Mouse (Mus musculus): ENCODE measurements around the gene Adgre5. TPM values are rescaled to one million over a fixed set of nuclear protein-coding genes. Genes with fewer than 3 reads are reported as not detected.

The Adgre5 gene
- polyA plus RNA-seq, 2 experiments, result 50.4 to 70.1 TPM

- H3K9ac ChIP-seq (ENCODE audit: low read depth, low read length, severe bottlenecking), result no peak overlapping the region
- H3K4me2 ChIP-seq (replicated peaks; ENCODE audit: low read depth, low read length, severe bottlenecking), result no peak overlapping the region
- no peak overlapping the region for H3K4me3 ChIP-seq (replicated peaks; ENCODE audit: low read length)
- no peak for DNase-seq (ENCODE audit: low spot score)
- no peaks in the 10 kb centered on the region for H3K27me3 ChIP-seq (ENCODE audit: control insufficient read depth, insufficient read depth, low read length)
- H3K27ac ChIP-seq (replicated peaks; ENCODE audit: low read depth, low read length), result no peak overlapping the region
- 76% methylated on average over 2 of the region's 2 CpGs for WGBS
- H3K9me3 ChIP-seq (ENCODE audit: control insufficient read depth, low read length), result no peaks in the 10 kb centered on the region
- H3K36me3 ChIP-seq (ENCODE audit: control insufficient read depth, insufficient read depth, low read length), result no peaks in the 10 kb centered on the region
- no peaks in the 10 kb centered on the region for H3K4me1 ChIP-seq (ENCODE audit: control insufficient read depth, insufficient read depth, low read length)
- no peak for ATAC-seq (ENCODE audit: low FRiP score, low read depth)
- TF ChIP-seq POLR2A (IDR thresholded peaks at IDR 0.05; ENCODE audit: borderline replicate concordance, extremely low read depth, insufficient read depth, insufficient read length), result no peak
Measured at GRCm38 (mm10) chr8:83764717-83765116, 23.6 kb upstream of the Adgre5 start.

GRCm38 (mm10) chr8:83764116-83764515, 23.0 kb upstream of the Adgre5 start:
- H3K4me2 ChIP-seq (replicated peaks; ENCODE audit: low read depth, low read length, severe bottlenecking), result no peak overlapping the region
- 92% methylated on average over 8 of the region's 8 CpGs for WGBS
- H3K4me3 ChIP-seq (replicated peaks; ENCODE audit: low read length), result no peak overlapping the region
- DNase-seq (ENCODE audit: low spot score) (no peak), ATAC-seq (ENCODE audit: low FRiP score, low read depth) (no peak)
- no peaks in the 10 kb centered on the region for H3K27me3 ChIP-seq (ENCODE audit: control insufficient read depth, insufficient read depth, low read length)
- H3K9me3 ChIP-seq (ENCODE audit: control insufficient read depth, low read length), result no peaks in the 10 kb centered on the region
- no peak overlapping the region for H3K9ac ChIP-seq (ENCODE audit: low read depth, low read length, severe bottlenecking)
- no peak overlapping the region for H3K27ac ChIP-seq (replicated peaks; ENCODE audit: low read depth, low read length)
- H3K4me1 ChIP-seq (ENCODE audit: control insufficient read depth, insufficient read depth, low read length), result no peaks in the 10 kb centered on the region
- H3K36me3 ChIP-seq (ENCODE audit: control insufficient read depth, insufficient read depth, low read length), result no peaks in the 10 kb centered on the region
- no peak for TF ChIP-seq POLR2A (IDR thresholded peaks at IDR 0.05; ENCODE audit: borderline replicate concordance, extremely low read depth, insufficient read depth, insufficient read length)

- WGBS, result 59% methylated on average over 2 of the region's 2 CpGs
- ATAC-seq (ENCODE audit: low FRiP score, low read depth) (no peak), DNase-seq (ENCODE audit: low spot score) (no peak)
- Histone ChIP-seq H3K4me1 (ENCODE audit: control insufficient read depth, insufficient read depth, low read length) (no peaks in the 10 kb centered on the region), H3K4me3 (replicated peaks; ENCODE audit: low read length) (no peak overlapping the region), H3K36me3 (ENCODE audit: control insufficient read depth, insufficient read depth, low read length) (no peaks in the 10 kb centered on the region), H3K9ac (ENCODE audit: low read depth, low read length, severe bottlenecking) (no peak overlapping the region), H3K9me3 (ENCODE audit: control insufficient read depth, low read length) (no peaks in the 10 kb centered on the region), H3K27ac (replicated peaks; ENCODE audit: low read depth, low read length) (no peak overlapping the region), H3K27me3 (ENCODE audit: control insufficient read depth, insufficient read depth, low read length) (no peaks in the 10 kb centered on the region), H3K4me2 (replicated peaks; ENCODE audit: low read depth, low read length, severe bottlenecking) (no peak overlapping the region)
- TF ChIP-seq POLR2A (IDR thresholded peaks at IDR 0.05; ENCODE audit: borderline replicate concordance, extremely low read depth, insufficient read depth, insufficient read length), result no peak
Measured at GRCm38 (mm10) chr8:83759231-83759759, 18.2 kb upstream of the Adgre5 start.

GRCm38 (mm10) chr8:83758298-83758697, 17.2 kb upstream of the Adgre5 start:
- Histone ChIP-seq H3K9me3 (ENCODE audit: control insufficient read depth, low read length) (no peaks in the 10 kb centered on the region), H3K27me3 (ENCODE audit: control insufficient read depth, insufficient read depth, low read length) (no peaks in the 10 kb centered on the region), H3K4me2 (replicated peaks; ENCODE audit: low read depth, low read length, severe bottlenecking) (no peak overlapping the region), H3K36me3 (ENCODE audit: control insufficient read depth, insufficient read depth, low read length) (no peaks in the 10 kb centered on the region), H3K4me1 (ENCODE audit: control insufficient read depth, insufficient read depth, low read length) (no peaks in the 10 kb centered on the region), H3K9ac (ENCODE audit: low read depth, low read length, severe bottlenecking) (no peak overlapping the region), H3K4me3 (replicated peaks; ENCODE audit: low read length) (no peak overlapping the region), H3K27ac (replicated peaks; ENCODE audit: low read depth, low read length) (no peak overlapping the region)
- no peak for DNase-seq (ENCODE audit: low spot score)
- WGBS, result 64% methylated on average over 5 of the region's 5 CpGs
- ATAC-seq (ENCODE audit: low FRiP score, low read depth), result no peak
- TF ChIP-seq POLR2A (IDR thresholded peaks at IDR 0.05; ENCODE audit: borderline replicate concordance, extremely low read depth, insufficient read depth, insufficient read length), result no peak

GRCm38 (mm10) chr8:83757084-83757607, 16.0 kb upstream of the Adgre5 start:
- Histone ChIP-seq H3K4me3 (replicated peaks; ENCODE audit: low read length) (no peak overlapping the region), H3K9me3 (ENCODE audit: control insufficient read depth, low read length) (no peaks in the 10 kb centered on the region), H3K4me1 (ENCODE audit: control insufficient read depth, insufficient read depth, low read length) (no peaks in the 10 kb centered on the region), H3K9ac (ENCODE audit: low read depth, low read length, severe bottlenecking) (no peak overlapping the region), H3K36me3 (ENCODE audit: control insufficient read depth, insufficient read depth, low read length) (no peaks in the 10 kb centered on the region), H3K27me3 (ENCODE audit: control insufficient read depth, insufficient read depth, low read length) (no peaks in the 10 kb centered on the region), H3K4me2 (replicated peaks; ENCODE audit: low read depth, low read length, severe bottlenecking) (no peak overlapping the region), H3K27ac (replicated peaks; ENCODE audit: low read depth, low read length) (no peak overlapping the region)
- ATAC-seq (ENCODE audit: low FRiP score, low read depth) (no peak), DNase-seq (ENCODE audit: low spot score) (no peak)
- WGBS, result 70% methylated on average over 6 of the region's 6 CpGs
- no peak for TF ChIP-seq POLR2A (IDR thresholded peaks at IDR 0.05; ENCODE audit: borderline replicate concordance, extremely low read depth, insufficient read depth, insufficient read length)

Data from limb, embryonic 14.5 days (tissue).